Mouse (Mus musculus) cortical plate, adult 2 months (tissue): ENCODE measurements around the gene Psmc3ip. TPM values are rescaled to one million over a fixed set of nuclear protein-coding genes. Genes with fewer than 3 reads are reported as not detected.

ENCODE experiments used
- H3K27ac ChIP-seq: fragments of 200-500 bp; 2 replicates; pipeline ENCODE4 v1.5.1; 2012; ENCODE audit warnings: low read length, control low read depth, inconsistent platforms; ENCODE audit not compliant: insufficient read depth
- H3K4me1 ChIP-seq: fragments of 200-500 bp; 2 replicates; pipeline ENCODE4 v1.6.1; 2011; ENCODE audit warnings: low read length; ENCODE audit not compliant: control insufficient read depth, insufficient read depth
- H3K4me3 ChIP-seq: fragments of 200-500 bp; 2 replicates; pipeline ENCODE4 v1.5.1; 2011; ENCODE audit warnings: mild to moderate bottlenecking, low read length, control low read depth; ENCODE audit not compliant: insufficient read depth
- CTCF ChIP-seq: fragments of 200-500 bp; IDR thresholded peaks from 2 replicates; pipeline ENCODE4 v1.5.1; 2011; ENCODE audit warnings: mild to moderate bottlenecking, control low read depth, low read length; ENCODE audit not compliant: insufficient read depth; ENCODE audit errors: extremely low read depth
- POLR2A ChIP-seq: fragments of 200-500 bp; IDR thresholded peaks from 2 replicates; pipeline ENCODE4 v1.6.1; 2011; ENCODE audit warnings: mild to moderate bottlenecking, low read length, control low read depth; ENCODE audit not compliant: insufficient read depth; ENCODE audit errors: extremely low read depth
- polyA plus RNA-seq: library from polyadenylated mRNA; depleted of rRNA; stranded (reverse); fragments of >200 nt; gene quantifications from 2 replicates; pipeline ENCODE4 v1.2.3, GENCODE M21; 2012

Psmc3ip gene
- polyA plus RNA-seq, 1 experiment = 3.5 TPM

DNA sequence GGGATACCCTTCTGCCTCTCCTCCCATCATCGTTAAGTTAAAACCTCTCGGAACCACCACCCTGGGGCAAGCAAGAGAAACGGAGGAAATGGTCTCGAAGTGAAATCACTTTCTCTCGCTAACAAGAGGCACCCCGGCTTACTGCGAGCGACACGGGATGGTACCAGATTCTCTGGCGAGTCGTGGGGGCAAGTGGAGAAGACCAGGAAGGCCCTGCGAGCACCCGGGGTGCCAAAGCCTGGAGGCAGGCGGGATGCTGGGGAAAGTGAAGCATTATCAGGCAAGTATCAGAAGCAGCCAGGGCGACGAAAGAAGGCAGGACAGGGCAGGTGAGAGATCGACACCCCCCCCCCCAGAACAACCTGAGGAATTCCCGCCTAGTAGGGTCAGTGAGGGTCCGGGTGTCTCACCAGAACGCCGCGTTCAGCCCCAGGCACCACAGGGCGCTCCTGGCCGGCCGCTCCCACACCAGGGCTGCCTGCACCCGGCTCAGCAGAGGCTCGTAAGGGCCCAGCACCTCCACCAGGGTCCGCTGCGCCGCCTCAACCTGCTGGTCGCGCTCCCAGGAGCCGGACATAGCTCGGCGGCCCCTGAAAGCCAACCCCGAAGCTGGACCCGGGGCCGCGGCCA lies 24.0 kb upstream of the Psmc3ip start:
- H3K4me3 ChIP-seq = peak overlapping the region; percentile 52
- peaks cover 4% of the 10 kb centered on the region; the same call in 1 of the 2 replicates for H3K4me1 ChIP-seq
- TF ChIP-seq POLR2A (no peak), CTCF (no peak)
- peak overlapping the region; percentile 69 for H3K27ac ChIP-seq

DNA sequence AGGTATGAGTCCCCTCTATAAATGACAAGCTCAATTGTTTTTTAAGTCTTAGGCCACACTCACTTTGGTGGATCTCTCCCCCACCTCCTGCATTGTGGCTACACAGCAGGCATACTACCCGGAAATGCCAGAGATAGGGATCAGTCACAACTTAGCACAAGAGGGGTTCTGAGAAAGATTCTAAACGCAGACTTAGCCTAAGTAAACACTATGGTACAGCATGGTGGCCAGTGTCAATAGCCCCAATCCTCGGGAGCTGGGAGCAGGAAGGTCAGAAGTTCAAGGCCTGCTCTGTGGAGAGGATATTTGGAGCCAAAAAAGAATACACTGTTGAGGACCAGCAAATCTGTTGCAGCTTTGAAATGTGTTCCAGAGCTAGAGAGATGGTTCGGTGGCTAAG lies 22.9 kb upstream of the Psmc3ip start:
- H3K4me1 ChIP-seq = peaks cover 5% of the 10 kb centered on the region; the same call in 1 of the 2 replicates
- peak overlapping the region; percentile 7; the same call in 1 of the 2 replicates for H3K4me3 ChIP-seq
- TF ChIP-seq CTCF (no peak), POLR2A (no peak)
- H3K27ac ChIP-seq = no peak overlapping the region

DNA sequence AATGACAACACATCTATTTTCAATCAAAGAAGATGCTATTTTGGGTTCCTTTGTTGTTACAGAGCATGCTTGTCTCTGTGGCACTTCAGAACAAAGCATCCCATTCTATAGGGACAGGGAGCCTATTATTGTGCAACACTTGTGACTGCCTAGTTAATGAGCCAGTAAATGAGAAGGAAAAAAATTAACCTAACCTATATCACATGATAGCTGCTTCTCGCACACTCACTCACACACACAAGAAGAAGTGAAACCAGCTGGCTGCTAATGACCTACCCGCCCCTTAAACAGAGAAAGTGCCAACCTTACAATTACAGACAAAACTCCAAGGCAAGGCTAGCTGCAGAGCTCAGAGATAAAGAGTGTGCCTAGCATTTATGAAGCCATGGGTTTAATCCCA lies 20.3 kb upstream of the Psmc3ip start:
- no peak overlapping the region for H3K4me3 ChIP-seq
- peak overlapping the region; percentile 78 for H3K27ac ChIP-seq
- H3K4me1 ChIP-seq = peaks cover 6% of the 10 kb centered on the region; the same call in 1 of the 2 replicates
- TF ChIP-seq CTCF (no peak), POLR2A (no peak)

DNA sequence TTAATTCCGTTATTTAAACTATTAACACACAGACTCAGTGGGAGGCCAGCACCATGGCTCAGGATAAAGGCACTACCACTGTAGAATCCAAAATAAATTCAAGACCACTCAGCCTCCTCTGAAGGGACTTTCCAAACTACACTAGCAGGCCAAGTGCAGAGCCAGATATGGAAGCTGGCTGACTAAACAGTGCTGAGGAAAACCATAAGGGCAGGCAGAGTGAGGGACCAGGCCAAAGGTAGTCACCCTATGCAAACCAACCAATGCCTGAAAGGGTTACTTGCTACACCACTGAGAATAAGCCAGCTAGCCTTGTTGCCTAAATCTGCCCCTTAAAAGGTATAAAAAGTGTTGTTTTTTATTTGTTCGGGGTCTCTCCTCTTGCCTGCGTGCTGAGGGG lies 16.9 kb upstream of the Psmc3ip start:
- H3K4me3 ChIP-seq = no peak overlapping the region
- TF ChIP-seq POLR2A = no peak
- TF ChIP-seq CTCF = no peak
- peaks cover 5% of the 10 kb centered on the region; the same call in 1 of the 2 replicates for H3K4me1 ChIP-seq
- H3K27ac ChIP-seq = no peak overlapping the region

DNA sequence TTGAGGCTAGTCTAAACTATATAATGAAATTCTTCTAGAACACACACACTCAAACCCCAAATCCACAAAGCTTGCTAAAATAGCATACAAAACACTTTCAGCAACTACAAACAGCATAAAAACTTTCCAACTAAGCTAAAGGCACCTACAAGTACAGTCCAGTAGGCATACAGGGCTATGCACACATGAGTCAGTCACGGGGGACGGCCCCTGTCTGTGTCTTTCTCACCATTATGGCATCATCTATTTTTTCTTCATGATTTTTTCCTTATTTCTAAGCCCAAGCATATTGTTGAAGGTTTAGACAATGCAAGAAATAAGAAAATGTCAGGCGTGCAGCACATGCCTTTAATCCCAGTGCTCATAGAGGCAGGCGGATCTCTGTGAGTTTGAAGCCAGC lies 15.9 kb upstream of the Psmc3ip start:
- Histone ChIP-seq H3K27ac (no peak overlapping the region), H3K4me3 (no peak overlapping the region), H3K4me1 (peaks cover 5% of the 10 kb centered on the region; the same call in 1 of the 2 replicates)
- TF ChIP-seq POLR2A (no peak), CTCF (no peak)

DNA sequence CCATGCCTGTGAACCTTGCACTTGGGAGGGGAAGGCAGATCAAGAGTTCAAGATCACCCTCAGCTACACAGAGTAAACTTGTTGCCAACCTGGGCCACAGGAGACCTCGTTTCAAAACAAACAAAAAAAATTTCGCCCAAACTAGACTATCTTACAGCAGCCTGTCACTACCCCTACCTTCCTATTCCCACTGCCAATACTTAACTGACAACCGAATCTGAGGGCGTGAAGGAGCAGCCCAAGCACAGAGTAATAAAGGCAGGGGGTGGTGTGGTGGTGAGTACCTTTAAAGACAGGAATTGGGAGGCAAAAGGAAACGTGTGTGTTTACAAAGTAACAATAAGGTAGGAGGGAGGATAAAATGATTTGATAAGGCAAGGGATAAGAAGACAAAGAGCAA lies 15.5 kb upstream of the Psmc3ip start:
- Histone ChIP-seq H3K4me3 (no peak overlapping the region), H3K4me1 (peaks cover 5% of the 10 kb centered on the region; the same call in 1 of the 2 replicates), H3K27ac (no peak overlapping the region)
- no peak for TF ChIP-seq CTCF
- no peak for TF ChIP-seq POLR2A

DNA sequence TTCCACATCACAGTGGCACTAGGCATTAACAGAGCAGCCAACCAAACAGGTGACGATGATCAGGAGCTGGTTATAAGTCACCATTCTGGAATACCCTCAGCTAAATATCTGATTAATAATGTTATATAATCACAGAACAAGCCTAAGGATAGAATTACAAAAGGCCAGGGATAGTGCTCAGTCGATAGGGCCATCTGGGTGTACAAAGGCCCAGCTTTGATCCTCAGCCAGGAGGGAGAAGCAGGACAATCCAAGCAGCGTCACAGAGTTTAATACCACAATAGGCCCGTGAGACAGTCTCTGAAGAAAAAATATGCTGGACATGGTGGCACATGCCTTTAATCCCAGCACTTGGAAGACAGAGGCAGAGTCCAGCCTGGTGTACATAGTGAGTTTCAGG lies 14.1 kb upstream of the Psmc3ip start:
- H3K4me1 ChIP-seq = peaks cover 5% of the 10 kb centered on the region; the same call in 1 of the 2 replicates
- TF ChIP-seq POLR2A (no peak), CTCF (no peak)
- H3K27ac ChIP-seq = no peak overlapping the region
- H3K4me3 ChIP-seq = no peak overlapping the region

DNA sequence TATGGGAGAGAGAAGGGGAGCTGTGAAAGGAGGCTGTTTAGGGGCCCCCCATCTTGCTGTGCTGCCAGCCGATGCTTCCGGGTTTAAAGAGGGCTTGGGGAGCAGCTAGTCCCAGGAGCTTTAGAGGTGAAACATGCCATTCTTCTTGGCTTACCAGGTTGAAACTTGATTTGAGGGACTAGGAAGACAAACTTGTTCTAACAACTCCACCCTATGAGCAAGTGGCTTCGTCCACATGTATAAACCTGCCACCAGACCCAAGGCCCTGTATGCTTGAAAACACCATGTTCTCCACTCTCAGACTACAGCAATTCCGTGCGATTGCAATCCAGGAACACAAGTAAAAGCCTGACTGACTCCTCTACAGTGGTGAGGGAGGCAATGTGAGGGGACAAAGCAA lies 7.8 kb upstream of the Psmc3ip start:
- Histone ChIP-seq H3K27ac (no peak overlapping the region), H3K4me3 (no peak overlapping the region), H3K4me1 (no peaks in the 10 kb centered on the region)
- no peak for TF ChIP-seq POLR2A
- TF ChIP-seq CTCF = no peak

DNA sequence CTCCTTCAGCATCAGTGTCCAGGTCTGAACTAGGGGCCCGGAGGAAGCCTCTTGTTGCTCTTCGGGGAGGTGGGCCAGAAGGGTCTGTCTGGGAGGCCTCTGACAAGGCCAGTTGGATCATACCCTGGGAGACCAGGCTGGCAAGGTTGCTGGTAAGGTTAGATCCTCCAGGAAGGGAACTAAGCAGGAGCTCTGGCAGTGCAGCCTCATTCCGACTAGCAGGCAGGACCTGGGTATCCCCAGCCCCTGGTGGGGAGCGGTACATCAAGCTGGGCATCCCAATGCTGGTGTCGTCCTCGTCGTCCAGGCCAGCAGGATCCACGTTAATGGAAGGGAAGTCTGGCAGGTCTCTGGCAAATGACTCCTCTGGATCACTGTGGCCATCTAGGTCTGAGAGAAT lies 3.0 kb upstream of the Psmc3ip start:
- TF ChIP-seq CTCF (no peak), POLR2A (no peak)
- Histone ChIP-seq H3K4me3 (no peak overlapping the region), H3K4me1 (no peaks in the 10 kb centered on the region), H3K27ac (no peak overlapping the region)

DNA sequence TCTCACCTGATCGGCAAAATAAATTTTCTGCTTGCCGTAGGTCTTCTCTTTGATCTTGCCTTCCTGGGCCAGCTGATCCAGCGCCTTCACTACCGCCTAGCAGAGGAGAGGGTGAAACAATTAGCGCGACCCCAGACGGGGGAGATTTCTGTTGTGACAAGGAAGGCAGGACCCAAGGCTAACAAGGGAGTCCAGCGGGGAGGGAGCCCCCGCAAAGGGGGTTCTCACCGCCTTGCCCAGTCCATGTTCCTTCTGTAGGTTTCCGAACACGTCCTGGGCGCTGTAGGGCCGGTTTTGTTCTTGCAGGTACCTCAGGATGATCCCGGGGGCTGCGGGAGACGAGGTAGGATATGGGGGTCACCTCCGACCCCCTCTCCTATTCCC lies 314 bp downstream of the Psmc3ip start:
- TF ChIP-seq CTCF (no peak), POLR2A (no peak)
- H3K4me3 ChIP-seq = peak overlapping the region; percentile 53
- H3K4me1 ChIP-seq = no peaks in the 10 kb centered on the region
- no peak overlapping the region for H3K27ac ChIP-seq

DNA sequence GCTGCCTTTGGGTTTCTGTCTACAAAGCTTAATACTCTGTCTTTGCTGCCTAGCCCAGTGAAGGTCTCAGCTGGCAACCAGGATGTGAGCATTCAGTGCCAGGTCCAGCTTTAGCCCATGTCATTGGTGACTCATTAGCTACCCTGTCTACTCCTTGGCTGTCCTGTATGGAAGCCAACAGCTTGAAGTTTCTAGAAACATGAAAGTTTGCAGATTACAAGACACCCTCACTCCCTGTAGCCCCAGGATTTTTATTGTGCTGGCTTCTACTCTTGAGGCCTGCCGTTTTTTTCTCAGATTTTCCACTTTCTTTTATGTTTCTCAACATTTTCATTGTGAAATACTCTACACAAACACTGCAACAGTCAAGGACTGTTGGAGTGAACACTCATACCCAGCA lies 5.3 kb downstream of the Psmc3ip start:
- peaks cover 2% of the 10 kb centered on the region for H3K4me1 ChIP-seq
- no peak overlapping the region for H3K4me3 ChIP-seq
- no peak overlapping the region for H3K27ac ChIP-seq
- TF ChIP-seq CTCF = no peak
- no peak for TF ChIP-seq POLR2A
